Mouse (Mus musculus): ENCODE data around the gene Eif4enif1.
"Not testable (repeated sequence)": the region's sequence is repeated elsewhere in the genome, so short reads cannot be mapped to it uniquely, and the experiment has no call there.

DNA sequence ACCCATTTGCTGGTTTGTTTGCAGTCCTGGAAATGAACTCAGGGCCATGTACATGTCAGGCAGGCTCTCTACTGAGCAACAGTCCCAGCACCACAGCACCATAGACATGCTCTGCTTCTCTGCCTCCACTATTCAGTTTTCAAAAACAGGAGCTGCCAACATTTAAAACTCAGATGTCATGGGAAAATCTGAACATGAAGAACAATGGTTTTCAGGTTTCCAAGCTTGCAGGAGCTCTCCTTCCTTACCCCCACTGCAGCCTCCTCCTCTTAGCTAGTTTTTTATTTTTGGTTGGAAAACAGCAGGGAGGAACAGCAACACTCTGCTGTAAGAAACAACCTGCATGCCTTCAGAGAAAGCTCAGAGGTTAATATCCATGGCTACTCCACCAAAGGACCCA lies 35.9 kb upstream of the Eif4enif1 start:
- TF ChIP-seq EP300, CTCF (IDR thresholded peaks at IDR 0.05): not testable (repeated sequence)
